Mouse (Mus musculus): Measurements from ENCODE around the gene Sipa1l2.

GRCm38 (mm10) chr8:125562878-125563277 lies 6.7 kb downstream of the Sipa1l2 start:
- no peak for TF ChIP-seq POLR2A (IDR thresholded peaks at IDR 0.05; ENCODE audit: insufficient read depth, low read depth, low read length)
- TF ChIP-seq CTCF (IDR thresholded peaks at IDR 0.05; ENCODE audit: insufficient read depth, low read depth, low read length) = no peak

Measured in olfactory bulb, adult 2 months (tissue).